ENCODE assay signal across 10 mouse cellular contexts in genomic region chr8:119345683-119346075, GRCm38 (mm10). TPM values are rescaled to one million over a fixed set of nuclear protein-coding genes. Genes with fewer than 3 reads are reported as not detected.
DNase-seq lines count a peak whose midpoint lies in the region; ATAC-seq lines count a peak whose summit lies in the region.
"Had no signal": no experiment of that assay in that cellular context is flagged by ENCODE, and none has a peak within 500 bp of the region (broad histone marks: within the 10 kb centered on the region; RNA-seq: fewer than 3 reads in every experiment).

No protein-coding gene starts in this region.

- H3K9ac ChIP-seq in limb, embryonic 15.5 days, result no peak overlapping the region

- peaks cover 10% of the 10 kb centered on the region for H3K4me1 ChIP-seq in limb, embryonic 15.5 days

- H3K27ac ChIP-seq in limb, embryonic 15.5 days, result no peak overlapping the region

- peak overlapping the region; percentile 92 for H3K4me3 ChIP-seq in limb, embryonic 15.5 days

- peak; percentile 30 to 34 for DNase-seq in cerebellum, postnatal 10 days
- no peak for DNase-seq in cerebellum, adult 18-20 months
- DNase-seq in thymus, postnatal 4 days, result peak; percentile 31
- no peak for DNase-seq in thymus, postnatal 25 days
- no peak for DNase-seq in T-cell, adult 2 months (ENCODE audit: low spot score)
- no peak for DNase-seq in kidney, adult 18-20 months
- DNase-seq: layer of hippocampus, postnatal 36 days had no signal

- ATAC-seq in limb, embryonic 15.5 days (ENCODE audit: insufficient number of reproducible peaks, low FRiP score, low TSS enrichment, low read depth), result no peak
- ATAC-seq in inflammation-experienced regulatory T-cells, adult 6 months, result no peak

- WGBS in limb, embryonic 15.5 days, result 85% methylated on average over 15 of the region's 15 CpGs

- peak overlapping the region; percentile 66 for H3K4me2 ChIP-seq in limb, embryonic 15.5 days

- H3K27me3 ChIP-seq in limb, embryonic 15.5 days, result no peaks in the 10 kb centered on the region
- H3K27me3 ChIP-seq: Patski had no signal

- no peaks in the 10 kb centered on the region for H3K9me3 ChIP-seq in limb, embryonic 15.5 days

- peaks cover 40% of the 10 kb centered on the region for H3K36me3 ChIP-seq in limb, embryonic 15.5 days

RNA-seq across cellular contexts. Expression of gene Hsbp1, which starts 1.4 kb away (rescaled TPM):
- 321 and 323 TPM in 2 replicates for polyA plus RNA-seq in limb, embryonic 15.5 days (2015; fragmentation: Nextera tagmentation; extraction: Ambion mirVana)
- 100 to 1,000 TPM; 199 to 226 (median 213) TPM for polyA plus RNA-seq in inflammation-experienced regulatory T-cells, adult 6 months (2017; shearing (Covaris generic))

RNA-seq across cellular contexts. Expression of gene Mlycd, which starts 49.0 kb away (rescaled TPM):
- polyA plus RNA-seq in limb, embryonic 15.5 days (2015; fragmentation: Nextera tagmentation; extraction: Ambion mirVana), result 11.9 and 12.9 TPM in 2 replicates
- 1 to 10 TPM; 2.6 to 7.3 (median 7.1) TPM for polyA plus RNA-seq in inflammation-experienced regulatory T-cells, adult 6 months (2017; shearing (Covaris generic))

Comparison
In these comparisons a context has a peak if more than half of its experiments do, and no peak if none do; other contexts are left out.
1. DNase-seq: peak in cerebellum, postnatal 10 days (2 of 2) and thymus, postnatal 4 days (single experiment); none in cerebellum, adult 18-20 months (0 of 2), thymus, postnatal 25 days (single experiment), T-cell, adult 2 months (single experiment) and kidney, adult 18-20 months (single experiment).